Mouse (Mus musculus): Measurements from ENCODE around the gene Gm47791. TPM values are rescaled to one million over a fixed set of nuclear protein-coding genes. Genes with fewer than 3 reads are reported as not detected.
A peak's percentile ranks its signal among the peaks of the same experiment; 100 is the strongest.

The Gm47791 gene
- polyA plus RNA-seq, 1 experiment from 2014 or later = not detected

DNA sequence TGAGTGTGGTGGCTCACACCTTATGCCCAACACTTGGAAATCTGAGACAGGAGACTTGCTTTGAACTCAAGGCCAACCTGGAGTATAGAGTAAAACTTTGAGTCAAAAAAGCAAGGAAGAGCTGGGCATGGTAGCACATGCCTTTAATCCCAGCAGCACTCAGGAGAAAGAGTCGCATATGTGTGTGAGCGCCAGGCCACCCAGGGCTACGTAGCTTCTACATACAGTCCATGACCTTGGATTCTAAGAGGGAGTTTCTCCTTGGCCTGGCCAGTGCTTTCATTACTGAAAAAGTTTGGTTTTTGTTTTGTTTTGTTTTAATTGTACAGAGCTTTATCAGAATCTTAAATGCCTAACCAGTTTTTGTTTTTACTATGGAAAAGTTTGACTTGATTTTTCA lies 27.1 kb downstream of the Gm47791 start:
- WGBS = 92% methylated on average over 3 of the region's 3 CpGs
- ATAC-seq (ENCODE audit: low FRiP score, low read depth) = no peak
- Histone ChIP-seq H3K4me3 (no peak overlapping the region), H3K4me2 (replicated peaks) (no peak overlapping the region), H3K36me3 (peaks cover 30% of the 10 kb centered on the region), H3K4me1 (no peaks in the 10 kb centered on the region), H3K27me3 (no peaks in the 10 kb centered on the region), H3K9ac (replicated peaks) (no peak overlapping the region), H3K27ac (replicated peaks) (no peak overlapping the region), H3K9me3 (no peaks in the 10 kb centered on the region)

DNA sequence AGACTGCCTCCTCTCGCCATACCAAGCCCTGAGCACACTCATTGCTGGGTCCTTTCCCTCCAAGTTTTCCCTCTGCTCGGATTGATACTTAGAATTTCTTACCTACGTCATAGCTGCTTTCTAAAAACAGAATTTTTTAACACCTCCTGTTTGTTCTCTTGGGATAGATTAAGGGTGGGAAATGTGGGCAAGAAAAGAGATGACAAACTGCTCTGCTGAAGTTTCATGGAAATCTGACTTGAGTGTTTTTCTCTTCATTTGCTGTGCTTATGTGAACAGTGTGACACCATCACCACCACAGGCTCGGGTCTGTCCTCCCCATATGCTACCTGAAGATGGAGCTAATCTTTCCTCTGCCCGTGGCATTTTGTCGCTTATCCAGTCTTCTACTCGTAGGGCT lies 29.5 kb downstream of the Gm47791 start:
- Histone ChIP-seq H3K4me1 (no peaks in the 10 kb centered on the region), H3K27me3 (no peaks in the 10 kb centered on the region), H3K4me3 (no peak overlapping the region), H3K9me3 (no peaks in the 10 kb centered on the region), H3K36me3 (peaks cover 41% of the 10 kb centered on the region), H3K9ac (replicated peaks) (no peak overlapping the region), H3K27ac (replicated peaks) (no peak overlapping the region), H3K4me2 (replicated peaks) (no peak overlapping the region)
- ATAC-seq (ENCODE audit: low FRiP score, low read depth) = no peak
- WGBS = 87% methylated on average over 7 of the region's 7 CpGs

- Histone ChIP-seq H3K4me2 (replicated peaks) (no peak overlapping the region), H3K36me3 (peaks cover 62% of the 10 kb centered on the region), H3K4me1 (no peaks in the 10 kb centered on the region), H3K27me3 (no peaks in the 10 kb centered on the region), H3K9me3 (no peaks in the 10 kb centered on the region), H3K9ac (replicated peaks) (no peak overlapping the region), H3K27ac (replicated peaks) (no peak overlapping the region), H3K4me3 (no peak overlapping the region)
- WGBS = 96% methylated on average over 1 of the region's 1 CpGs
- ATAC-seq (ENCODE audit: low FRiP score, low read depth) = no peak
These were observed 33.0 kb downstream of the Gm47791 start for GRCm38 (mm10) chr1:82738066-82738465.

GRCm38 (mm10) chr1:82733357-82733756 lies 37.7 kb downstream of the Gm47791 start:
- 91% methylated on average over 1 of the region's 1 CpGs for WGBS
- H3K27ac ChIP-seq (replicated peaks) = no peak overlapping the region
- ATAC-seq (ENCODE audit: low FRiP score, low read depth) = no peak
- H3K27me3 ChIP-seq = no peaks in the 10 kb centered on the region
- H3K4me3 ChIP-seq = no peak overlapping the region
- H3K9me3 ChIP-seq = no peaks in the 10 kb centered on the region
- no peak overlapping the region for H3K4me2 ChIP-seq (replicated peaks)
- no peak overlapping the region for H3K9ac ChIP-seq (replicated peaks)
- peaks cover 81% of the 10 kb centered on the region for H3K36me3 ChIP-seq
- no peaks in the 10 kb centered on the region for H3K4me1 ChIP-seq

DNA sequence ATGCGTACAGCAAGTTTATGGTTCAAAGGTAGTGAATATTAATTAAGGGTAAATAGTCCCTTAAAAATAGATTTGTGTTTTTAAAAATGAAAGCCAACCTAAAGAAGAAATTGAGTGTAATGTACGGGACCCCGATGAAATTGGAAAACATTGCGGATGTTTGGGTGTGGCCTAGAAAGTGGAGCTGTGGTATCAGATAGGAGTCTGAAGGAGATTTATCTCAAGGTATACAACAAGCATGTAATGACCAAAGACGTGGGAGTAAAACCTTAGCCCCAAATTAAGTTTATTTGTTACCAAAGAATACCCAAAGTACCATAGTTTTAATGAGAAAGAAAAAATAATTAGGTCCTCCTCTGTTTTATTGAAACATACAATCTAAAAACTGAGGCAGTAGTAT lies 44.6 kb downstream of the Gm47791 start:
- Histone ChIP-seq H3K4me1 (peaks cover 8% of the 10 kb centered on the region), H3K4me2 (replicated peaks) (no peak overlapping the region), H3K36me3 (peaks cover 28% of the 10 kb centered on the region), H3K27me3 (peaks cover 4% of the 10 kb centered on the region), H3K27ac (replicated peaks) (no peak overlapping the region), H3K9ac (replicated peaks) (no peak overlapping the region), H3K4me3 (no peak overlapping the region), H3K9me3 (no peaks in the 10 kb centered on the region)
- 94% methylated on average over 5 of the region's 5 CpGs for WGBS
- ATAC-seq (ENCODE audit: low FRiP score, low read depth) = no peak

DNA sequence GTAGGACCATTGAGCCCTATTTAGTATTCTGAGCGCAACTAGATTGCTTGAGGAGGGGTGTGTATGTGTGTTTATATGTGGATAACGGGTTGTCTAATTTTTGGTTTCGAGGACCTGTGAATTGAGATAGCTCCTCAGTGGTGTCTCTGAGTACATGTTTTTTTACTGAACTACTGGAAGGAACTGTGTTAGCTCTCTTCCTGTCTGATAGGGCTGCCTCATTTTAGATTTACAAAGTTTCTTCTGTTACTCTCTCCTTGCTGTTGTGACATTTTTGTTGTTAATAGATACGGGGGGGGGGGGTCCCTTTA lies 45.2 kb downstream of the Gm47791 start:
- ATAC-seq (ENCODE audit: low FRiP score, low read depth) = no peak
- Histone ChIP-seq H3K36me3 (peaks cover 21% of the 10 kb centered on the region), H3K4me1 (peaks cover 8% of the 10 kb centered on the region), H3K9ac (replicated peaks) (peak overlapping the region; percentile 82), H3K4me2 (replicated peaks) (peak overlapping the region; percentile 83), H3K9me3 (no peaks in the 10 kb centered on the region), H3K27me3 (peaks cover 6% of the 10 kb centered on the region), H3K27ac (replicated peaks) (no peak overlapping the region), H3K4me3 (peak overlapping the region; percentile 67)
- 57% methylated on average over 4 of the region's 4 CpGs for WGBS

DNA sequence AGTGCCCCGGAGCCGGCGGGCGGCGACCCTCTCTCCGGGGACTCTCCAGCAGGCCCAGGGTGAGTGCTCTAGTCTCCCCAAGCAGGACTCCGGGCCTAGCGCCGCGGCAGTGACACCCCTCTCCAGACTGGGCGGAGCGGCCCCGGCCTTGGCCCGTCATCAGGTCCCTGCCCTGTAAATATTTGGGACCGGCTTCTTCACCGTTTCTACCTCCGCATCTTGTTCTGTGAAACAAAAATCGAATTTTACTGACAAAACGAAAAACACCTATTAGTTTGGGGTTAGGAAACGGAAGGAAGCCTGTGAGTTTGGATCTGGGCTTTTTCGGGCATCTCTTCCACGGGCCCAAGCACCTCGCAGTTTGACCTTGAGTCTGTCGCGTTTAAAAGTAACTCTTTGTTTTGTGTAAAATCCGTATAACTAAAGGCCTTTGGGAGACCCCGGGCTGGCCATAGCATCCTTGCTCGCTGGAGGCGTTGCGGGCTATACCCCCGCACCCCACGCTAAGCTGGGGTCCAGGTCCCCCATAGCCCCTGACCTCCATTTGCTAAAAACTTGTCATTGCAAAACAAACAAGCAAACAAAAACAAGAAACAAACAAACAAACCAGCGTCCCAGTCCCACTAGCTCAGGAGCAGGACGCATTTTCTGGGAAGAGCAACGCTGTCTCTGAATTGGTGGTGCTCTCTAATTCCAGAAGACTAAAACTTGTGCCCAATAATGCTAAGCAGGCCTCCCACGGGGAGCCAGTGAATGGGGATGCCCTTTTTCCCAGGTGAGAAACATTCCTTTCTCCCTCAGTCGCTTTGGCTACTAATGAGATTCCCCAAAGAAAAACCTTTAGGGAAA lies 45.8 kb downstream of the Gm47791 start:
- H3K9ac ChIP-seq (replicated peaks) = peak overlapping the region; percentile 82
- no peaks in the 10 kb centered on the region for H3K9me3 ChIP-seq
- peaks cover 8% of the 10 kb centered on the region for H3K4me1 ChIP-seq
- WGBS = under 1% methylated on average over 37 of the region's 37 CpGs
- H3K4me2 ChIP-seq (replicated peaks) = peak overlapping the region; percentile 83
- peaks cover 6% of the 10 kb centered on the region for H3K27me3 ChIP-seq
- H3K4me3 ChIP-seq = peak overlapping the region; percentile 67
- H3K27ac ChIP-seq (replicated peaks) = peak overlapping the region; percentile 54
- H3K36me3 ChIP-seq = peaks cover 15% of the 10 kb centered on the region
- peak; percentile 98 for ATAC-seq (ENCODE audit: low FRiP score, low read depth)

GRCm38 (mm10) chr1:82724339-82725025 lies 46.6 kb downstream of the Gm47791 start, which contains the start of gene Mff:
Gene Mff, plus strand, starts transcription at chr1:82724890.
- peaks cover 8% of the 10 kb centered on the region for H3K4me1 ChIP-seq
- H3K4me3 ChIP-seq = peak within 1 kb of the TSS; percentile 67
- H3K4me2 ChIP-seq (replicated peaks) = peak within 1 kb of the TSS; percentile 83
- 10% methylated on average over 38 of the region's 38 CpGs for WGBS
- peaks cover 8% of the 10 kb centered on the region for H3K36me3 ChIP-seq
- ATAC-seq (ENCODE audit: low FRiP score, low read depth) = peak; percentile 98
- peak within 1 kb of the TSS; percentile 54 for H3K27ac ChIP-seq (replicated peaks)
- peaks cover 6% of the 10 kb centered on the region for H3K27me3 ChIP-seq
- no peaks in the 10 kb centered on the region for H3K9me3 ChIP-seq
- H3K9ac ChIP-seq (replicated peaks) = peak within 1 kb of the TSS; percentile 82

Other genes starting within 250 kb of the Gm47791 start
- gene Col4a4, start 184.4 kb downstream of the Gm47791 start, polyA plus RNA-seq (2016; fragmentation: Nextera tagmentation; extraction: Ambion mirVana) = 0.07 and 0.13 TPM in 2 replicates
- gene Col4a3, start 184.3 kb downstream of the Gm47791 start, polyA plus RNA-seq (2016; fragmentation: Nextera tagmentation; extraction: Ambion mirVana) = 0.09 and 0.10 TPM in 2 replicates
- gene Mff, start 46.4 kb downstream of the Gm47791 start, polyA plus RNA-seq (2016; fragmentation: Nextera tagmentation; extraction: Ambion mirVana) = 276 and 284 TPM in 2 replicates
- 0.14 and 0.31 TPM in 2 replicates for gene Tm4sf20, start 2.8 kb downstream of the Gm47791 start, polyA plus RNA-seq (2016; fragmentation: Nextera tagmentation; extraction: Ambion mirVana)
- gene Agfg1, start 68.2 kb upstream of the Gm47791 start, polyA plus RNA-seq (2016; fragmentation: Nextera tagmentation; extraction: Ambion mirVana) = 40.7 and 45.3 TPM in 2 replicates
- not detected in 2 replicates for gene A030005L19Rik, start 142.1 kb upstream of the Gm47791 start, polyA plus RNA-seq (2016; fragmentation: Nextera tagmentation; extraction: Ambion mirVana)
- not detected in 2 replicates for gene A030014E15Rik, start 153.7 kb upstream of the Gm47791 start, polyA plus RNA-seq (2016; fragmentation: Nextera tagmentation; extraction: Ambion mirVana)
- gene Gm6217, start 160.2 kb upstream of the Gm47791 start, polyA plus RNA-seq (2016; fragmentation: Nextera tagmentation; extraction: Ambion mirVana) = not detected in 2 replicates
- gene A030003K21Rik, start 172.1 kb upstream of the Gm47791 start, polyA plus RNA-seq (2016; fragmentation: Nextera tagmentation; extraction: Ambion mirVana) = not detected in 2 replicates
- not detected in 2 replicates for gene Gm7544, start 184.8 kb upstream of the Gm47791 start, polyA plus RNA-seq (2016; fragmentation: Nextera tagmentation; extraction: Ambion mirVana)
- gene Gm47955, start 189.0 kb upstream of the Gm47791 start, polyA plus RNA-seq (2016; fragmentation: Nextera tagmentation; extraction: Ambion mirVana) = not detected in 2 replicates
- gene Gm47959, start 229.3 kb upstream of the Gm47791 start, polyA plus RNA-seq (2016; fragmentation: Nextera tagmentation; extraction: Ambion mirVana) = not detected in 2 replicates

Data from midbrain, embryonic 12.5 days (tissue).